Mouse (Mus musculus) mesoderm, embryonic 11.5 days (tissue): ENCODE data around the gene Olfr1095.
A peak's percentile ranks its signal among the peaks of the same experiment; 100 is the strongest.

ENCODE experiments used
- DNase-seq: peaks from one replicate; pipeline ENCODE4 v3.0.0-alpha.2; 2012; ENCODE audit warnings: low read depth, low spot score

Olfr1095 gene

GRCm38 (mm10) chr2:86851596-86851995 lies at the start of gene Olfr1095:
Gene Olfr1095, minus strand, starts transcription at chr2:86851696.
- DNase-seq: no peak

- no peak for DNase-seq
Observed at GRCm38 (mm10) chr2:86892116-86892515, 40.6 kb upstream of the Olfr1095 start, which contains the start of gene Olfr1097. Gene Olfr1097, minus strand, starts transcription at chr2:86892216.

- peak; percentile 7 for DNase-seq
Observed at GRCm38 (mm10) chr2:86874702-86875101, 23.2 kb upstream of the Olfr1095 start, which contains the start of gene Gm13723. Gene Gm13723, minus strand, starts transcription at chr2:86874802.

GRCm38 (mm10) chr2:86824363-86824762 lies 27.1 kb downstream of the Olfr1095 start, which contains the start of gene Olfr1094:
Gene Olfr1094, plus strand, starts transcription at chr2:86824663.
- no peak for DNase-seq

- no peak for DNase-seq
Observed at GRCm38 (mm10) chr2:86809918-86810317, 41.6 kb downstream of the Olfr1095 start, which contains the start of gene Olfr141. Gene Olfr141, minus strand, starts transcription at chr2:86810018.
